Mouse (Mus musculus) gonadal fat pad, adult 2 months (tissue): ENCODE measurements around the gene Cmtr1. TPM values are rescaled to one million over a fixed set of nuclear protein-coding genes. Genes with fewer than 3 reads are reported as not detected.
"Not testable (repeated sequence)": the region's sequence is repeated elsewhere in the genome, so short reads cannot be mapped to it uniquely, and the experiment has no call there.

Experiments used
- DNase-seq: peaks from one replicate; pipeline ENCODE4 v3.0.0-alpha.2; 2012; ENCODE audit warnings: low read depth
- polyA plus RNA-seq: library from polyadenylated mRNA; depleted of rRNA; stranded (reverse); fragments of >200 nt; gene quantifications from 2 replicates; pipeline ENCODE4 v1.2.3, GENCODE M21; 2012; rRNA removed

The Cmtr1 gene
- polyA plus RNA-seq = 25.3 and 29.9 TPM in 2 replicates

GRCm38 (mm10) chr17:29660076-29660761, at the start of gene Cmtr1:
TSS of gene Cmtr1 (plus strand) at chr17:29660595.
- no peak for DNase-seq

GRCm38 (mm10) chr17:29613453-29613852, 46.9 kb upstream of the Cmtr1 start:
- not testable (repeated sequence) for DNase-seq

GRCm38 (mm10) chr17:29614115-29615023, 46.0 kb upstream of the Cmtr1 start, which contains the start of the genes Rnf8 and Gm28043:
TSS of gene Rnf8 (plus strand) at chr17:29614790.
TSS of gene Gm28043 (plus strand) at chr17:29614876.
- peak; percentile 42 for DNase-seq

GRCm38 (mm10) chr17:29615024-29615551, 45.3 kb upstream of the Cmtr1 start:
- no peak for DNase-seq

- DNase-seq = no peak
Observed at GRCm38 (mm10) chr17:29615616-29616015, 44.8 kb upstream of the Cmtr1 start.

GRCm38 (mm10) chr17:29619231-29619630, 41.2 kb upstream of the Cmtr1 start:
- DNase-seq = no peak

GRCm38 (mm10) chr17:29623488-29623887, 36.9 kb upstream of the Cmtr1 start:
- no peak for DNase-seq

- peak; percentile 61 for DNase-seq
Observed at GRCm38 (mm10) chr17:29627285-29627684, 33.1 kb upstream of the Cmtr1 start.

GRCm38 (mm10) chr17:29628946-29629345, 31.4 kb upstream of the Cmtr1 start:
- no peak for DNase-seq

- DNase-seq = no peak
Observed at GRCm38 (mm10) chr17:29629620-29630019, 30.8 kb upstream of the Cmtr1 start.

- no peak for DNase-seq
Observed at GRCm38 (mm10) chr17:29632312-29632711, 28.1 kb upstream of the Cmtr1 start.

- DNase-seq = no peak
Observed at GRCm38 (mm10) chr17:29635492-29635891, 24.9 kb upstream of the Cmtr1 start.

GRCm38 (mm10) chr17:29636118-29636517, 24.3 kb upstream of the Cmtr1 start:
- no peak for DNase-seq

GRCm38 (mm10) chr17:29637377-29637776, 23.0 kb upstream of the Cmtr1 start:
- DNase-seq = no peak

- DNase-seq = no peak
Observed at GRCm38 (mm10) chr17:29637895-29638294, 22.5 kb upstream of the Cmtr1 start.

- DNase-seq = no peak
Observed at GRCm38 (mm10) chr17:29640971-29641370, 19.4 kb upstream of the Cmtr1 start.

GRCm38 (mm10) chr17:29642219-29642618, 18.2 kb upstream of the Cmtr1 start:
- DNase-seq = no peak

- DNase-seq = no peak
Observed at GRCm38 (mm10) chr17:29658249-29658648, 2.1 kb upstream of the Cmtr1 start.

- no peak for DNase-seq
Observed at GRCm38 (mm10) chr17:29660762-29661391, 482 bp downstream of the Cmtr1 start.

GRCm38 (mm10) chr17:29662145-29662544, 1.8 kb downstream of the Cmtr1 start:
- DNase-seq = no peak

GRCm38 (mm10) chr17:29668051-29668986, 7.9 kb downstream of the Cmtr1 start:
- no peak for DNase-seq
